ENCODE assay signal across 11 mouse cellular contexts in genomic region chr9:108809723-108810122, GRCm38 (mm10). TPM values are rescaled to one million over a fixed set of nuclear protein-coding genes. Genes with fewer than 3 reads are reported as not detected.
DNase-seq lines count a peak whose midpoint lies in the region; ATAC-seq and TF ChIP-seq lines count a peak whose summit lies in the region.
"Had no signal": no experiment of that assay in that cellular context is flagged by ENCODE, and none has a peak within 500 bp of the region (broad histone marks: within the 10 kb centered on the region; RNA-seq: fewer than 3 reads in every experiment).

No protein-coding gene starts in this region.

- no peaks in the 10 kb centered on the region for H3K27me3 ChIP-seq in forebrain, embryonic 13.5 days
- H3K27me3 ChIP-seq in forebrain, embryonic 16.5 days (replicated peaks; ENCODE audit: control insufficient read depth, insufficient read depth, low read length): no peaks in the 10 kb centered on the region
- H3K27me3 ChIP-seq in liver, embryonic 15.5 days: no peaks in the 10 kb centered on the region; the same call in 1 of the 2 replicates

- peaks cover 72% of the 10 kb centered on the region for H3K36me3 ChIP-seq in forebrain, embryonic 13.5 days (ENCODE audit: poor library complexity, severe bottlenecking)
- peaks cover 36% of the 10 kb centered on the region for H3K36me3 ChIP-seq in forebrain, embryonic 16.5 days (ENCODE audit: control insufficient read depth, insufficient read depth)
- H3K36me3 ChIP-seq in liver, embryonic 15.5 days (replicated peaks): peaks cover 52% of the 10 kb centered on the region

- H3K4me2 ChIP-seq in forebrain, embryonic 13.5 days: peak overlapping the region; percentile 93; the same call in 1 of the 2 replicates
- H3K4me2 ChIP-seq in forebrain, embryonic 16.5 days (ENCODE audit: low read length): no peak overlapping the region
- H3K4me2 ChIP-seq in liver, embryonic 15.5 days: peak overlapping the region; percentile 97

- no peak for ATAC-seq in forebrain, embryonic 13.5 days
- no peak for ATAC-seq in forebrain, embryonic 16.5 days
- peak; percentile 53 for ATAC-seq in common myeloid progenitor, adult 5-6 weeks (replicated peaks; ENCODE audit: low read depth, poor library complexity, severe bottlenecking)
- ATAC-seq in liver, embryonic 15.5 days (ENCODE audit: insufficient read depth): no peak

- H3K9ac ChIP-seq in forebrain, embryonic 13.5 days: peak overlapping the region; percentile 34; the same call in 1 of the 2 replicates
- no peak overlapping the region for H3K9ac ChIP-seq in forebrain, embryonic 16.5 days (replicated peaks; ENCODE audit: low read depth, low read length)
- no peak overlapping the region for H3K9ac ChIP-seq in liver, embryonic 15.5 days

- 76% methylated on average over 6 of the region's 6 CpGs for WGBS in forebrain, embryonic 13.5 days
- WGBS in forebrain, embryonic 16.5 days: 82% methylated on average over 6 of the region's 6 CpGs
- 40% methylated on average over 6 of the region's 6 CpGs for WGBS in liver, embryonic 15.5 days (ENCODE audit: insufficient replicate concordance)

- intact Hi-C loops in left cerebral cortex, adult 2 months (cut with DNase I): no loop called here
- intact Hi-C loops in left cerebral cortex, postnatal 10 days (cut with DNase I): loop anchor here (5.0 kb wide), 1 partner anchor 57 kb away; no protein-coding TSS in a partner anchor
- intact Hi-C loops in left cerebral cortex, postnatal 4 days (cut with DNase I): no loop called here

- H3K27ac ChIP-seq in forebrain, embryonic 13.5 days: no peak overlapping the region
- H3K27ac ChIP-seq in forebrain, embryonic 16.5 days (ENCODE audit: low read length): no peak overlapping the region
- peak overlapping the region; percentile 4; the same call in 1 of the 2 replicates for H3K27ac ChIP-seq in left cerebral cortex, adult 2 months
- H3K27ac ChIP-seq in liver, embryonic 15.5 days (replicated peaks): 0 out of 2 replicates have a peak overlapping the region, but pooled peaks have one; percentile 1

- no peak overlapping the region for H3K4me3 ChIP-seq in forebrain, embryonic 13.5 days
- H3K4me3 ChIP-seq in forebrain, embryonic 16.5 days (replicated peaks; ENCODE audit: low read length): no peak overlapping the region
- peak overlapping the region; percentile 99 for H3K4me3 ChIP-seq in left cerebral cortex, adult 2 months
- no peak overlapping the region for H3K4me3 ChIP-seq in liver, embryonic 15.5 days (replicated peaks)

- H3K9me3 ChIP-seq in forebrain, embryonic 13.5 days (replicated peaks): no peaks in the 10 kb centered on the region
- no peaks in the 10 kb centered on the region for H3K9me3 ChIP-seq in forebrain, embryonic 16.5 days (ENCODE audit: control insufficient read depth, low read length)
- no peaks in the 10 kb centered on the region for H3K9me3 ChIP-seq in liver, embryonic 15.5 days (replicated peaks)
- H3K9me3 ChIP-seq: megakaryocyte, embryonic 14.5 days had no signal

- TF ChIP-seq CTCF in left cerebral cortex, adult 2 months (IDR thresholded peaks at IDR 0.05): no peak

- H3K4me1 ChIP-seq in forebrain, embryonic 13.5 days: peaks cover 15% of the 10 kb centered on the region
- peaks cover 17% of the 10 kb centered on the region for H3K4me1 ChIP-seq in forebrain, embryonic 16.5 days (replicated peaks; ENCODE audit: control insufficient read depth, insufficient read depth, low read length)
- H3K4me1 ChIP-seq in liver, embryonic 15.5 days (replicated peaks): peaks cover 53% of the 10 kb centered on the region

- no peak for DNase-seq in left cerebral cortex, adult 2 months (ENCODE audit: extremely low spot score in 1 of 2, low spot score in 2 of 2)
- DNase-seq in left cerebral cortex, postnatal 10 days (ENCODE audit: extremely low spot score in 1 of 2, low spot score in 2 of 2): no peak
- no peak for DNase-seq in left cerebral cortex, postnatal 4 days
- no peak for DNase-seq in right cerebral cortex, postnatal 25 days
- DNase-seq: layer of hippocampus, adult 9-11 months; thymus, adult 2 months had no signal

RNA-seq across cellular contexts. Expression of gene Nckipsd, which starts 1.6 kb away (rescaled TPM):
- polyA plus RNA-seq in forebrain, embryonic 13.5 days (2015; fragmentation: Nextera tagmentation; extraction: Ambion mirVana): 15.2 and 17.6 TPM in 2 replicates
- polyA plus RNA-seq in forebrain, embryonic 16.5 days (2015; fragmentation: Nextera tagmentation; extraction: Ambion mirVana): 20.5 and 35.1 TPM in 2 replicates
- 10 to 100 TPM; 64.7 to 68.0 TPM for total RNA-seq in left cerebral cortex, adult 2 months (2021)
- total RNA-seq in left cerebral cortex, postnatal 10 days (2021): 10 to 100 TPM; 27.7 to 31.7 TPM
- 1.6 and 6.1 TPM in 2 replicates for total RNA-seq in common myeloid progenitor, adult 5-6 weeks (2017)
- polyA plus RNA-seq in liver, embryonic 15.5 days (2015; fragmentation: Nextera tagmentation; extraction: Ambion mirVana): 3.9 and 9.1 TPM in 2 replicates
- total RNA-seq in left cerebral cortex, postnatal 4 days (2021): 10 to 100 TPM; 28.9 to 35.9 TPM

RNA-seq across cellular contexts. Expression of gene Celsr3, which starts 16.4 kb away (rescaled TPM):
- polyA plus RNA-seq in forebrain, embryonic 13.5 days (2015; fragmentation: Nextera tagmentation; extraction: Ambion mirVana): 13.3 and 14.4 TPM in 2 replicates
- polyA plus RNA-seq in forebrain, embryonic 16.5 days (2015; fragmentation: Nextera tagmentation; extraction: Ambion mirVana): 18.9 and 22.3 TPM in 2 replicates
- total RNA-seq in left cerebral cortex, adult 2 months (2021): 10 to 100 TPM; 65.1 to 75.0 TPM
- 10 to 100 TPM; 57.2 to 62.0 TPM for total RNA-seq in left cerebral cortex, postnatal 10 days (2021)
- 0.10 and 0.23 TPM in 2 replicates for total RNA-seq in common myeloid progenitor, adult 5-6 weeks (2017)
- polyA plus RNA-seq in liver, embryonic 15.5 days (2015; fragmentation: Nextera tagmentation; extraction: Ambion mirVana): 0.15 and 0.16 TPM in 2 replicates
- total RNA-seq in left cerebral cortex, postnatal 4 days (2021): 100 to 1,000 TPM; 103 to 112 TPM

RNA-seq across cellular contexts. Expression of gene Ip6k2, which starts 26.1 kb away (rescaled TPM):
- 153 and 172 TPM in 2 replicates for polyA plus RNA-seq in forebrain, embryonic 13.5 days (2015; fragmentation: Nextera tagmentation; extraction: Ambion mirVana)
- 183 and 224 TPM in 2 replicates for polyA plus RNA-seq in forebrain, embryonic 16.5 days (2015; fragmentation: Nextera tagmentation; extraction: Ambion mirVana)
- 100 to 1,000 TPM; 143 to 164 TPM for total RNA-seq in left cerebral cortex, adult 2 months (2021)
- 100 to 1,000 TPM; 165 to 170 TPM for total RNA-seq in left cerebral cortex, postnatal 10 days (2021)
- 52.2 and 57.5 TPM in 2 replicates for total RNA-seq in common myeloid progenitor, adult 5-6 weeks (2017)
- 11.6 and 12.9 TPM in 2 replicates for polyA plus RNA-seq in liver, embryonic 15.5 days (2015; fragmentation: Nextera tagmentation; extraction: Ambion mirVana)
- total RNA-seq in left cerebral cortex, postnatal 4 days (2021): 100 to 1,000 TPM; 188 to 206 TPM

RNA-seq across cellular contexts. Expression of gene Slc26a6, which starts 43.4 kb away (rescaled TPM):
- 8.1 and 8.5 TPM in 2 replicates for polyA plus RNA-seq in forebrain, embryonic 13.5 days (2015; fragmentation: Nextera tagmentation; extraction: Ambion mirVana)
- polyA plus RNA-seq in forebrain, embryonic 16.5 days (2015; fragmentation: Nextera tagmentation; extraction: Ambion mirVana): 11.5 and 13.8 TPM in 2 replicates
- 10 to 100 TPM; 17.1 to 17.8 TPM for total RNA-seq in left cerebral cortex, adult 2 months (2021)
- 10 to 100 TPM; 35.3 to 41.3 TPM for total RNA-seq in left cerebral cortex, postnatal 10 days (2021)
- total RNA-seq in common myeloid progenitor, adult 5-6 weeks (2017): 1.3 and 1.8 TPM in 2 replicates
- polyA plus RNA-seq in liver, embryonic 15.5 days (2015; fragmentation: Nextera tagmentation; extraction: Ambion mirVana): 6.3 and 6.5 TPM in 2 replicates
- 10 to 100 TPM; 22.8 to 27.4 TPM for total RNA-seq in left cerebral cortex, postnatal 4 days (2021)

Comparison
In these comparisons a context has a peak if more than half of its experiments do, and no peak if none do; other contexts are left out.
1. H3K27ac ChIP-seq: peak in left cerebral cortex, adult 2 months (single experiment) and liver, embryonic 15.5 days (single experiment); none in forebrain, embryonic 13.5 days (single experiment) and forebrain, embryonic 16.5 days (single experiment).
2. RNA of gene Celsr3, which starts 16.4 kb away (total RNA-seq): 103 to 112 TPM in left cerebral cortex, postnatal 4 days, 65.1 to 75.0 TPM in left cerebral cortex, adult 2 months and 57.2 to 62.0 TPM in left cerebral cortex, postnatal 10 days; 0.10 to 0.23 TPM in common myeloid progenitor, adult 5-6 weeks; every median in the first group is over 10 times any median in the second.